Mouse (Mus musculus) lung, postnatal 25 days (tissue): ENCODE measurements around the gene Rhobtb3.

ENCODE experiments used
- DNase-seq: peaks from one replicate; pipeline ENCODE4 v3.0.0; 2022; ENCODE audit warnings: low spot score

Rhobtb3 gene

DNA sequence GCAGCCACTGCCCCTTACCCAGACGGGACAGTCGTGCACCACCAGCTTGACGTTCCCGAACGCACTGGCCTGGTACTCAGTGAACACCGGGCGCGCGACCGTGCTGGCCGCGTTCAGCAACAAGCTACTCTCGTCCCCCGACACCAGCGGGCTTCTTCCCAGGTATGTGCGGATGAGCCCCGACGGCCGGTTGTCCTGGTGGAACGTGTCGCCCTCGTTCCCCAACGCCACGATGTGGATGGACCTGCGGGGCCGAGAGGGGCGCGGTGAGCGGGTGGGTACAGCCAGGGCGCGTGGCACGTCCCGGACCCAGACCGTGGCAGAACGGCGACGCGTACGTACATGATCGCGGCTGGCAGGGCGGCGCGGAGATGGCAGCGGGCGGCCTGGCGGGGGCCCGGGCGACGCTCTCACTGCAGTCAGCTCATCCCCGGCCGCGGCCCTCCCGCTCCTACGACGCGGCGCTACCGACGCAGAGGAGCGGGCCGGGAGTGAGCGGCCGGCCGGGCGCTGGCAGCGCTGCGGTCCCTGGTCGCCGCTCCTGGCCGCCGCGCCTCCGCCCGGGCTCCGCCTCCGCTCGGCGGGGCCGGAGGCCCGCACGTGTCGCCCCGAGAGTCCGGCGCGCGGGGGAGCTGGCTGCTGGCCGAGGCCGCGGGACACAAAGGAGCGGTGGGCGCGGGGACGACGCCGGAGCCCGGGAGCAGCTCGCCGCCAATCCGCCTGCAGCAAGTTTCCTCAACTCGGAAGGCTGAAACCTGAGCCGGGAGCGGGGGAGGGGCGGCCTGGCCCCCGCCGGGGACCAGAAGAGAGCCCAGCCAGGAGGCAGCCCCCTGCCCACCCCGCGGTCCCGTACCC is at the start of gene Rhobtb3:
TSS of gene Rhobtb3 (minus strand) at position 737 of the 855 bp plus-strand sequence.
- peak; percentile 42 for DNase-seq

DNA sequence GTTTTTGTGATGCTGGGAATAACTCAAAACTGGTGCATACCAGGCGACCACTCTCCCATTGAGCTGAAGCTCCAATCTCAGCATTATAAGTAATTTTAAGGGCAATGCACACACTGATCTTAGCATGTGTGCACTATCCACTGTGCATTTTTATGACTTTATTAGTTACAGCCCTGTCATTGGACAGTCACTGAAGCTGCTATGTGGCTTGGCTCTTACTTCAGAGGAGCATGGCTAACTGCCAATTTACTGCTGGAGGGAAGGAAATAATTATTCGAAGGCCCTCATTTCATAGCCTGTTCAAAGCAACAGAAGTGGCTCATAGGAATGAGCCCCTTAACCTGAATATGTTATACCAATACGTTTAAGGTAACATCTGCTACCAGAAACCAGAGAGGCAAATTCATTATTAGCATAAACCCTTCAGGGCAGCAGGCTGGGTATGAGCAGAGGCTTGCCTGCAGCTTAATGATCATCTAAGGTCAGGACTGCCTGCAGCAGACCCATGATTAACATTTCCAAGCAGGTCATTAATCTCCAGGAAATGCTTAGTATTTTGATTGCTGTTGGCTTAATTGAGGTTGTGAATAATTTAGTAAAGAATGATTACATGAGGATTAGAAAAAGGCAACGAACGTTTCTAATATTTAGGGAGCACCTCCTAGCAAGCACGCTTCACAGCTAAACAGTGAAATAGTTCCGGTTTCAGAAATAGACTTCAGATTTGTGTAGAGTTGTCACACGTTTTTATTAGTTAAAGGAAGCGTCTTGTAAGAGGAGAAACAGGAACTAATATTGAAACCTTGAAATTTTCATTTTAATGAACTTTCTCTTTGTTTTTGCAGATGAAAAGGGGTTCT is 48.7 kb upstream of the Rhobtb3 start:
- peak; percentile 7 for DNase-seq

DNA sequence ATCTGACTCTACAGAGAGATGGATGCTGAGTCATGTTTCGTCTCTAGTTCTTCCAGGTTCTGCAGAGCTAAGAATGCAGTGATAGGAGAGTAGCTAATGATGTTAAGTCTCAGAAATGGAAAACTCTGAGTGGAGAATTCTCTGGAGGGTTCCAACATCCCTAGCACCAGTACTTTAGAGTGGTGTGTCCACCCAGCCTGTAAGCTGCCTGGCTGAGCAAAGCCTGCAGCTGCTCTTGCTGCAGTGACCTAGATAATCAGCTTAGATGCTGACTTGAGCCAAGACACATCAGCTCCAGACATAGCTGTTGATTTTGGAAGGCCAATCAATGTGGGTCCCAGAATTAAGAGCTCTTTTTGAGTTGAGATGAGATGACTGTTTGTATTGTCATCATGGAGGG is 44.4 kb upstream of the Rhobtb3 start:
- DNase-seq, result no peak

DNA sequence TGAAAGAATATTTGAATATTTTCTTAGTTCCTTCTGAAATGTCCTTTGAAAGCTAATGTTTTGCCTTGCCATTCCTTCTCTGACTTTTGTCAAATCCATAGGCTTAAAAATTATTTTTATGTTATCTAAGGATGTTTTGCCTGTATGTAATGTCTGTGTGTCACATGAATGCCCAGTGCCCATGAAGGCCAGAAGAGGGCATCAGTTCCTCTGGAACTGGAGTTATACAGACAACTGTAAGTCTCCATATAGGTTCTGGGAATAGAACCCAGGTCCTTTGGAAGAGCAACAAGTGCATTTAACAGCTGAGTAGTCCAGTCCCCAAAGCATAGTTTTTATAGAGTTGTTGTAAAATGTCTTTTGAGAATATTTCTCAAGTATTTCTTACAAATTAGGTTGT is 38.2 kb upstream of the Rhobtb3 start:
- DNase-seq, result peak; percentile 12

DNA sequence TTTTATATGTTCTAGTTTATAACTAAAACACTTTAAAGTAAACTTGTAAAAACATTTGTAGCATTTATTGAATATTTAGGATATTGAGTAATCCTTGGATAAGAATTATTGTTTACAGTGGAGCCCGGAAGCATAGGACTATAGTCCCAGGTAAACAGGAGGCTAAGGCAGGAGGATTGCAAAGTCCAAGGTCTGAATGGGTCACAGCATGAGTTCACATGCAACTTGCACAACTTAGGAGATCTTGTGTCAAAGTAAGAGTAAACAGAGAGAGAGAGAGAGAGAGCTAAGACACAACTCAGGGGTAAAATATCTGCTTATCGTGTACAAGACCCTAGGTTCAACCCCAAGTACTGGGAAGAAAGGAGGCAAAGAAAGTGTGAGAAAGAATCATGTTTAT is 32.9 kb upstream of the Rhobtb3 start:
- no peak for DNase-seq

DNA sequence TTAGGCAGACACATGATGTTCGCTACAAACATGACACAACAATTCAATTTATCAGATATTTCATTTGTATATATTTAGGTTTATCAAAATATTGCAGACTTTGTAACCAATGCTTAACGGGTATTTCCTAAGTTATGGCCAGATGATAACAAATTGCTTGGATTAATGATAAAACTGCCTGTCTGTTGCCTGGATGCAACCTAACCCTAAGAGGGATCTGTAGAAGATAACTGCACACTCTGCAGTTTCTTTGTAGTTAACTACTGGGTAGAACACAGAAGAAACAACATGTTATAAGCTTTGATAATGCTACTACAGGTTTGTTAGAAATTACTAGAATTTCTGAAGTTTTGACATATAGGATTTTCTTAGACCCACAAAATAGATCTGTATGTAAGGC is 32.5 kb upstream of the Rhobtb3 start:
- no peak for DNase-seq

DNA sequence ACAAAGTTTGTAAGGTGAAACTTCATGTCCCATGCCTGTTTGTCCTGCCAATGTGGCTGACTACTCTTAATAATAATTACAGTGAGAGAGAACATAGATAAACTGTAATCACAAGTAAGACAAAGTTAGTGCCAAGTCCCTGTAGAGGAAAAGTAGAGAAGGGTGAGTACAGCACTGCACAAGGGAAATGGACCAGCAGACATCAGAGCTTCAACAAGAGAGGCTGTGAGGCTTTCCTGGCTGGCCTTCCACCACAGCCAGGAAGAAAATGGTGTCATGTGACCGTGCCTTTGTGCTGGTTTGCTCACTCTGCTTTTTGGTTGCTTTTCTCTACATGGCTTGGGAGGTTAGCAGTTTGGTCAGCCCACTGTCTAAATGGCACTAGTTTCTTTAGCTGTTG is 31.9 kb upstream of the Rhobtb3 start:
- no peak for DNase-seq

DNA sequence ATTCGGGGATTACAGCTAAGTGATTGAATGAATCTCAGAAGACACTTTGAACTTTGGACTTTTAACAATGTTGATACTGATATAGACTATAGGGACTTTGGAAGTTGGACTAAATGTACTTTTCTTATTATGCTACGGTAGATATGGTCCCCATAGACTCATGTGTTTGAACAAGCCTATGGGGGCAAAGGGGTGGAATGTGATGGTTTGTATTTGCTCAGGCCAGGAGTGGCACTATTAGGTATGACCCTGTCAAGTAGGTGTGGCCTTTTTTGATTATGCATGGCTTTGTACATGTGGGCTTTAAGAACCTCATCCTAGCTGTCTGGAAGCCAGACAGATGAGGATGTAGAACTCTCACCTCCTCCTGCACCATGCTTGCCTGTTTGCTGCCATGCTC is 30.8 kb upstream of the Rhobtb3 start:
- no peak for DNase-seq

DNA sequence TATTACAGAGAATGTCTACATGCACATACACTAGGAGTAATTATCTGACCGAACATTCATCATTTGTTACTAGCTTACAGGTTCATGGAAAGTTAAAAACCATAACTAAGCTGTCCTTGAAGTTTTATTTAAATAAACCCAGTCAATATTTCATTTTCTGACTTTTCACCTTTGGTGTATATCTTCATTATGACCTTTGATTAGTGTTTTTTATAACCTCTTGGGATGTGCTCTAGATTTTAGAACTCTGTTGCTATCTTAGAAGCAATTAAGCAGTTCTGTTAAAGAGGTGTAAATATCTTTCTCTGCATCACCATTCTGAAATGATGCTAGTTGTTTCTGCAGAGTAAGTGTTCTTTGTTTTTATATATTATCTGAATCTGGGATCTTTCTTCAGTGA is 23.1 kb upstream of the Rhobtb3 start, which contains the start of gene Spata9:
TSS of gene Spata9 (plus strand) at position 301 of the 400 bp plus-strand sequence.
- DNase-seq, result no peak

DNA sequence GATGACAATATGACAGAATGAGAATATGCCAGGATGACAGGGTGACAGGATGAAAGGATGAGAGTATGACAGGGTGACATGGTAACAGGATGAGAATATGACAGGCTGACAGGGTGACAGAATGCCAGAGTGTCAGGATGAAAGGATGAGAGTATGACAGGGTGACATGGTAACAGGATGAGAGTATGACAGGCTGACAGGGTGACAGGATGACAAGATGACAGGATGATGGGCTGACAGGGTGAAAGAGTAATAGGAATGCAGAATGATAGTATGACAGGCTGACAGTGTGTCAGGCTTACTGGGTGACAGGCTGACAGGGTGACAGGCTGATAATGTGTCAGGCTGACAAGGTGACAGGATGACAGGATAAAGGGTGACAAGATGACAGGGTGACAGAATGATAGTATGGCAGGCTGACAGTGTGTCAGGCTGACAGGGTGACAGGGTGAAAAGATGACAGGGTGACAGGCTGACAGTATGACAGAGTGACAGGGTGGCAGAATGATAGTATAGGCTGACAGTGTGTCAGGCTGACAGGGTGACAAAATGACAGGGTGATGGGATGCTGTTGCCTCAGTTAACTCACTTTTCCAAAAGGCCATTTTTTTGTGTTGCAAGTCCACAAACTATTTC is 11.8 kb upstream of the Rhobtb3 start:
- no peak for DNase-seq

DNA sequence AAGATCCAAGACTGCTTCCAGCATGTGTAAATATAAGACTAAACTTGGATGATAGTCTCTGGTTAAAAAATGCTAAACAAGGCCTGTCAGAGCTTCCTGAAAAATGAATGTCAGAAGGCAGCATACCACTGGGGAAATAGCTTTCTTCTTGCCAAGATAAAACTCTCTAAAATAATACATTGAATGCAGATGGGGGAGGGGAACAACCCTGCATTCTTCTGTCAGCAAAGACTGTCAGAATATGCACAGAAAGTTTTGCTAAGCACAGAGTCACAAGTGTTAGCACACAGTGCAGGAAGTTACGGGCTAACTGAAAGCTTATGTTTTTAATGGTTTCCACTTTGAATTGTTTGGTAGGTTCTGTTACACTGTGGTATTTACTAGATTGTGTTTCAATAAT is 6.6 kb upstream of the Rhobtb3 start:
- DNase-seq, result no peak

DNA sequence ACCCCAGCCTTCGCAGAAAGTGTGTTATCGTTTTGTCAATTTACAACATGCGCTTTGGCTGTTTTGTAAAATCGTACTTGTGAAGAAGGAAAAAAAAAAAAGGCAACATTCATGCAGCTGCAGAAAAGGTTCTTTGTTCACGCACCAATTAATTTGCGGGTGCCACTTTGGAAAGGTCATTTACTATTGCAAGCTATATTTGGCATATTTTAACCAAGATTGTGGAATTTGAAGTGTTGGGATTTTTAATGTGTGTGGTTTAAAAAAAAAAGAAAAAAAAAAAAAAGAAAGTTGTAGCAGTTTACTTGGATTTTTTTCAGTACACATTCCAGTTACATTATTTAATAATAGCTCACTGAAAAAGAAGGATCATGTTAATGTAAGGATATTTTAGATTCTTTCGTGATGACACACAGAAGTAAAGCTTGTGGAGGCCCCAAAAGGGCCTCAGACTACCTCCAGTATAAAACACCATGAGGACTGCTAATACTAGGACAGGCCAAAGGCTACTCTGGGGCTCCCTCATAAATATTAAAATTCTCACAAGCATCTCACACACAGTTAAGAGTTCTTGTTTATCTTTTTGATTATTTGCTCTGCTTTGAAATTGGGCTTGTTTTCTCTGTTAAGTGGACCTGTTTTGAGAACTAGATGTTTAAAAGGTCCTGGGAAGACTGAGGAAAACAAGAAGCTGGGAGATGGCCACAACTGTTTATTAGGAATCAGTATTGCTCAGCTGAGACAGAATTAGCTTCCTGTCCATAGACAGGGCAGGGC is 507 bp upstream of the Rhobtb3 start:
- DNase-seq, result no peak

DNA sequence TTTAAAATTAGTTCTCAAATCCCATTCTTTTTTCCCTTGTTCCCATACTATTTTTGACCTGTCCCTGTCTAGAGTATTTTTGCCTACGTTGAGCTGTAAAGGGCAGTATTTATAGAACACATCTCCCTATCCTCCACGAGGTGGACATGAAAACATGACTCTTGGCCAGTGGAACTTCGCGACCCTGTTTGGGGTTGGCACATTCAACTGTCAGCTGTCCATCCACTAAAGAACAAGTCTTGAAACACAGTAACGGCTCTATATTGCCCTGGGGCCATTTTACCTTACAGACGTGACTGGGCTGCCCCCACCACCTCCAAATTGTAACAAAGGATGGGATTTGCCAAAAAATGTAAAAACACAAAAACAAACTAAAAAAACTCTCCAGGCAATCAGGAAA is 994 bp downstream of the Rhobtb3 start:
- no peak for DNase-seq

DNA sequence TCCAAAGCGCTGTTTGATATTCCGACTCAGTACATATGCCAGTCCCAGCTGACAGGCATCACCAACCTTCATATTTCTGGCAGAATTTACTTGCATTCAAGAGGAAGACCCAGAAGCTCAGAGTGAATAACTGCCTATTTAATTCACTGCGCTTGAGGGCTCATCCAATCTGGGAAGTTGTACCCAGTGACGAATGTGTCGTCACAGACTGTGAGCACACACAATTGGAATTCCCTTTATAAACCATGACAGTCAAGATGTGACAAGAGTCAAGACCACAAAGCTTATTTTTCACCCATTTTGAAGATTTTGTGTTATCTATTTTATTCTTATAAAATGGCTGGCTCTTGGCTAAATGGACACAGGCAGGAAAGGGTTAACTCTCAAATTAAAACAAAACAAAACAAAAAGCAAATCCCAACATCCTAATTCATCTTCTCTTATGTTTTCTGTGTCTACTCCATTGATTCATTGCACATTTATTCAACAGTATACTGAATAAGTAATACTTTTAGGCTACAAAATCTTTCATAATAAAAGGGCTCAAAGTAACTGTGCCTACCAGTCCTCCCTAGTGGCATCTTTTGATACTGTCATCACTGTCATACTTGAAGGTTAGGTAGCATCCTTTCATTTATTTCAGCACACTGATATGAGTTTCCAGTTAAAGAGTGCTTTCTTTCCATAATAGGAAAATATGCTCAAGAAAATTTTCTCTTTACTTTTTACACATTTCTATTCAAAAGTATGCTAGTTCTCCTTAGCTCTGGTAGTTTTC is 2.0 kb downstream of the Rhobtb3 start:
- no peak for DNase-seq

DNA sequence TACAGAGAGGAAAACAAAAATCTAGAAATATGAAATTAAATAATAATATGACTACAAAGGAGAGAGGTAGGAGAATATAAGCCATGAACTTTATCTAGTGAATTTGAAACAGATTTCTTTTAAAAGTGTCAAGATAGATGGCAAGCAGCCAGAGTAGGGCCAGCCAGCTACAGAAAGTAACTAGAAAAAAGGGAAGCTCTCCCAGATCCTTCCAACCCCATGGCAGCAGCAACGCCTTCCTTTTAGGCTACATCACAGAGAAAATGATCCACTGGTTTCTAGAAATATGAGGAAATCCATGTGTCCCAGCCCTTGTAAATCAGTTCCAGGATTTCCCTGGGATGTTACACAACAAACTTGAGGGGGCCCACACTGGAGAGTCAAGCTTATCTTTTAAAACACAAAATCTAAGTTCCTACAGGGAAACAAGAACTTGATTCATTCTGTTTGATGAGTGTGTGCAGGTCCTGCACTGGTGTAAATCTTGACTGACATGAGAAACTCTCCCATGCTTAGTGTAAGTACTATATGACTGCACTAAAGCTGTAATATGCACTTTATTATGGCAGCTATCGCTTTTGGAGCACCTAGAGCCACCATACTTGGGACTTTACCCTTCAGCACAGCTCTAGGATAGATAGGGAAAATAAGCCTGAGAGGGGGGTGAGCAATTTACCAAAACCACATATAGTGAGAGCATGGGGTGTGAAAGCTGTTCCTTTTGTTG is 2.8 kb downstream of the Rhobtb3 start:
- DNase-seq, result peak; percentile 2

DNA sequence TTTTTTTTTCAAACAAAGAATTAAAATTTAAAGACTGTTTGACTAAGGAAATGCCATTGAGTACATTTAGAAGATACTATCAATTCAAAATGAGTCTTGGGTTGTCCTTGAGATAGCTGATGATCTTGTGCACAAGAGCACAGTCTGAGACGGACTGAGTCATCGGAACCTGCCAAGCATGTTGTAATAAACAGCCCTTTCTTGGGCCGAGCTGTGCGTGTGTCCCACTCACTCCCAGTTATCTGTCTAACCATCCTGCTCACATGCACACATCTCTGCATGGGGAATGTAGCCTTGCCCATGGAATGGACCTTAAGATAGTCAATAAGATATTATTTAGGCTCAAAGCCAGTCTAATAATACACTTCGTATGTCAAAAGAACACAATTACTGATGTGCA is 4.9 kb downstream of the Rhobtb3 start:
- DNase-seq, result no peak

DNA sequence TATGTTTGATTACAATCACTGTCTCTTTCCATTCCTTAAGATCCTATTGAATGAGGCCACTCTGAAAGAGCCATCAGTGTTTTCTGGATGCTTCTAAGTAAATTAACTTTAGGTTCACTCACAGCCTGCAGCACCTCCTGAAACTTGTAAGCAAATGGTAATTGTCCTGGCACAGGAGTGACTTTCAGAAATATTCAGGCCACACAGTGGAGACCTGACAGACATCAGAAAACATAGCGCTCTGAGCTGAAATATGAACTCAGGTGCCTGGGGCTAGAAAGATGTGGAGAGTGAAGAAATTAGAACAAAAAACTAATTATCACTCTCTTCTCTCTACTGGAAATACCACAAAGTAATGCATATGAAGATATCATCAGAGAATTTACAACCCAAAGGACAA is 10.4 kb downstream of the Rhobtb3 start:
- no peak for DNase-seq

DNA sequence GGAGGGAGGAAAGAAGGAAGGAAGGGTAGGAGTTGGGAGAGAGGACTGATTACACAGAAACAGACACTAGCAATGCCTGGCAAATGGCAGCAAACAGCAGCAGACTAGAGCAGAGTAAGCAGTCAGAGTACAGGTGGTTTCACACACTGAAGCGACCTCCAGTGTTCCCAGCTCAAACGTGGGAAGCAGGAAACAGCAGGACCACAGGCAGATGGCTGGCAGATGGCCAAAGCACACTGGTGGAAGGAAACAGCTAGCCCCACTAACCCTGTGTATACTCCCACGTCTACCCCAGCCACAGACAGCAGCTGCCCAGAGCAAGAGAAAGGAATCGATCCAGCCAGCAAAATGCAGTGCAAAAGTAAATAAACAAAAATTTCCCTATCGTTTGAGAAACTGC is 12.7 kb downstream of the Rhobtb3 start:
- DNase-seq, result peak; percentile 8

DNA sequence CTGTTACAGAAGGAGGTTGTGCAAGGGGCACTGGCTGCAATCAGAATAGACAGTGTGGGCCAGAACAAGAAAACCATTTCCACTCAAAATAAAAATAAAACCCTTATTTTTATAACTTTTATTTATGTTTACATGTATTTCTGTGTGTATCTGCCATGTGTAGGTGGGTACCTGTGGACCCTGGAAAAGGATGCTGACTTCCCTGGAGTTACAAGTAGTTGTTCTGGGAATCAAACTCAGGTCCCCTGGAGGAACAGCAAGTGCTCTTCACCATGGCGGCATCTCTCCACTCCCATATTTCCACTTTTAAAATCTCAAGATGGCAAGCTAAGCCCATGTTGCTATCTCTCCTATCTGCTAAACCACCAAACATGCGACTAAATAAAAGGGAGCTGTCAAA is 13.1 kb downstream of the Rhobtb3 start:
- no peak for DNase-seq

DNA sequence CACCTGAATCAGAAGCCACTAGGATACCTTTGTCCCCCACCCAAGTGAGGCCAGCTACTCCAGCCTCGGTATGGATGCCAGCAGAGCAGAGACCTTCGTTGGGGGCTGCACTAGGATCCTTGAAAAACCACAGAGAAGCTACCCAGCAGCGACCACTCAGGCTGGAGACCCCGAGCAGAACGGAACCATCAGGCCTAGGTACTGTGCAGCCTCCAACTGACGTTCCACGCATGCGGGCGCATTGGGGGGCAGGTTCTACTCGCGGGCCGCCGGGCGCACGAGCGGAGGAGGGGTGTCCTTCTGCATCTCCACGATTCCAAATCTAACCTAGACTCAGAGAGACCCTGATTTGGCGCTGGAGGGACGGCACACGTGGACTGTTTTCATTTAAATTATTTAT is 13.7 kb downstream of the Rhobtb3 start:
- DNase-seq, result no peak
